Mouse (Mus musculus): ENCODE results near the gene Reg3g. TPM values are rescaled to one million over a fixed set of nuclear protein-coding genes. Genes with fewer than 3 reads are reported as not detected.

Gene Reg3g
- polyA plus RNA-seq (2014; fragmentation: Nextera tagmentation; extraction: Ambion mirVana): not detected in 2 replicates

DNA sequence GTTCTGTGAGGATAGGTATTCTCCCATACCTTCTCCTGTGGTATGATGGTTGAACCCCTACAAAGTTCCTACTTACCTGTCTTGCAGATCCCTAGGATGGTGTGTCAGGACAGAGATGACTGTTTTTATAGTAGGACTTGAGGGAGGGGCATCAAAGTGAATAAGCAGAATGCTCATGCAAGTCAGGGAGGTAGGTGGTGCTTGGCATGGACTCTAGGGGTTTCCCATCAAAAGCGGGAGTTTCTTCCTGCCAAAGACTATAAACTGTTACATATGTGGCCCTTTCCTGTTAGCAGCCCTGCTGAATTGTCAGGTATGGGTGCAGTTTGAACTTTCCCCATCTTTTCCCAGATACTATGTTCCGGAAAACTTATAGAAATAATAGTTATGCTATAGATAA is at the start of gene Reg3g:
TSS of gene Reg3g (minus strand) at position 101 of the 400 bp plus-strand sequence.
- WGBS: 87% methylated on average over 2 of the region's 2 CpGs
- H3K4me3 ChIP-seq (ENCODE audit: low read depth, low read length): no peak within 1 kb of the TSS
- no peaks in the 10 kb centered on the region for H3K36me3 ChIP-seq (ENCODE audit: control insufficient read depth, insufficient read depth, low read length)
- no peak within 1 kb of the TSS for H3K4me2 ChIP-seq (ENCODE audit: low read depth, low read length, severe bottlenecking)
- H3K27ac ChIP-seq (ENCODE audit: low read depth, low read length): no peak within 1 kb of the TSS
- DNase-seq (ENCODE audit: low spot score) (no peak), ATAC-seq (replicated peaks; ENCODE audit: low FRiP score) (no peak)
- H3K9ac ChIP-seq (ENCODE audit: low read length): no peak within 1 kb of the TSS
- no peaks in the 10 kb centered on the region for H3K4me1 ChIP-seq (replicated peaks; ENCODE audit: control insufficient read depth, insufficient read depth, low read length)
- no peaks in the 10 kb centered on the region for H3K9me3 ChIP-seq (ENCODE audit: control insufficient read depth, low read length)
- H3K27me3 ChIP-seq (ENCODE audit: control insufficient read depth, insufficient read depth, low read length): no peaks in the 10 kb centered on the region

DNA sequence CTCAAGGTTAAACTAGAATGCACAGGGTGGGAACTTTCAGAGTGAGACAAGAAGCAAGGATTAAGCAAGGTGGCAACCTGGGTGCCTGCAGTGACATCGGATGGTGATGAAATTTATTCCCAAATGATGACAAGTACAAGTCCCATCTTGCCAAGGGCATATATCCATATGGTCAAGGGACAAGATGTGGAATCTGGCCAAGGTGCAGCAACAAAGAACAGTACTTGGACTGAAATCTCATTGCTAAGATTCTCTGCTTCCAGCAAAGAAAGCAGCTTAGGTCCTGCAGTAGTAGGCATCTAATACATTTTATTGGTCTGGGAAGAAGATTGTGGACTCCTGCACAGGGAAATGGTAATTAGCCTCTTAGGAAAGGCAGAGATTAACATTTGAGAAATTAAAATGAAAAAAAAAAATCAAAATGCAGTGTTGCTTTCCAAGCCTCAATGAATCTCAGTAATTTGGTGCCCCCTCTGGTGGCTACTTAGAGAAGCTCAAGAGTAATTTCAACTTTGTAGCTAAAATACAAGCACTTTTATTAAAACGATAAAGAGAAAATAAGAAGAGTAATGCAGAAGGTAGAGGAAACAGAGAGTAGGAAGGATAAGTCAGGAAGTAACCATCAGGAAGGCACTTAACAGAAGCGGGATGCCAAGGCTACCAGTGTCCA is 47.2 kb upstream of the Reg3g start:
- no peak overlapping the region for H3K4me3 ChIP-seq (ENCODE audit: low read depth, low read length)
- WGBS: 63% methylated on average over 3 of the region's 3 CpGs
- no peak overlapping the region for H3K9ac ChIP-seq (ENCODE audit: low read length)
- H3K36me3 ChIP-seq (ENCODE audit: control insufficient read depth, insufficient read depth, low read length): no peaks in the 10 kb centered on the region
- H3K9me3 ChIP-seq (ENCODE audit: control insufficient read depth, low read length): no peaks in the 10 kb centered on the region
- no peaks in the 10 kb centered on the region for H3K27me3 ChIP-seq (ENCODE audit: control insufficient read depth, insufficient read depth, low read length)
- H3K4me1 ChIP-seq (replicated peaks; ENCODE audit: control insufficient read depth, insufficient read depth, low read length): no peaks in the 10 kb centered on the region
- DNase-seq (ENCODE audit: low spot score) (no peak), ATAC-seq (replicated peaks; ENCODE audit: low FRiP score) (no peak)
- H3K4me2 ChIP-seq (ENCODE audit: low read depth, low read length, severe bottlenecking): no peak overlapping the region
- H3K27ac ChIP-seq (ENCODE audit: low read depth, low read length): no peak overlapping the region

DNA sequence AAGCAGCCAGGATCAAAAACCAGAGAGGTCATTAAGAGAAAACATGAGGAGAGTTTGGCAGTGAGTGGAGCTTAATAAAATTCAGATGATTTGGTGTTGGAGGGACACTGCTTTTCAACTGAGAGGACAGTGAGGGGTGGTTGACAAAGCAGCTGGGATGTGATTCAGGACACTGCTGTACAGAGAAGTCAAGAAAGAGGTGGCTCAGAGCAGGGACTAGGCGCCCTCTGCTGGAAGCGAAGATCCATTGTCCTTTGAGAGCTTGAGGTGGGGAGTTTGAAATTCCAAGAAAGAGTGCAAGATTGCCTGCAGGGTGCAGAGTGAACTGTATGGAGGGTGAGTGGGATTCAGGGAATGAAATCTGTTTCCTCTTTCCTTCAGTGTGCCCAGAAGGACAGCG is 44.2 kb upstream of the Reg3g start:
- no peak overlapping the region for H3K9ac ChIP-seq (ENCODE audit: low read length)
- H3K4me2 ChIP-seq (ENCODE audit: low read depth, low read length, severe bottlenecking): no peak overlapping the region
- 12% methylated on average over 3 of the region's 3 CpGs for WGBS
- H3K4me1 ChIP-seq (replicated peaks; ENCODE audit: control insufficient read depth, insufficient read depth, low read length): no peaks in the 10 kb centered on the region
- DNase-seq (ENCODE audit: low spot score) (peak; percentile 72), ATAC-seq (replicated peaks; ENCODE audit: low FRiP score) (peak; percentile 86)
- H3K9me3 ChIP-seq (ENCODE audit: control insufficient read depth, low read length): no peaks in the 10 kb centered on the region
- H3K36me3 ChIP-seq (ENCODE audit: control insufficient read depth, insufficient read depth, low read length): no peaks in the 10 kb centered on the region
- H3K27me3 ChIP-seq (ENCODE audit: control insufficient read depth, insufficient read depth, low read length): no peaks in the 10 kb centered on the region
- no peak overlapping the region for H3K27ac ChIP-seq (ENCODE audit: low read depth, low read length)
- no peak overlapping the region for H3K4me3 ChIP-seq (ENCODE audit: low read depth, low read length)

DNA sequence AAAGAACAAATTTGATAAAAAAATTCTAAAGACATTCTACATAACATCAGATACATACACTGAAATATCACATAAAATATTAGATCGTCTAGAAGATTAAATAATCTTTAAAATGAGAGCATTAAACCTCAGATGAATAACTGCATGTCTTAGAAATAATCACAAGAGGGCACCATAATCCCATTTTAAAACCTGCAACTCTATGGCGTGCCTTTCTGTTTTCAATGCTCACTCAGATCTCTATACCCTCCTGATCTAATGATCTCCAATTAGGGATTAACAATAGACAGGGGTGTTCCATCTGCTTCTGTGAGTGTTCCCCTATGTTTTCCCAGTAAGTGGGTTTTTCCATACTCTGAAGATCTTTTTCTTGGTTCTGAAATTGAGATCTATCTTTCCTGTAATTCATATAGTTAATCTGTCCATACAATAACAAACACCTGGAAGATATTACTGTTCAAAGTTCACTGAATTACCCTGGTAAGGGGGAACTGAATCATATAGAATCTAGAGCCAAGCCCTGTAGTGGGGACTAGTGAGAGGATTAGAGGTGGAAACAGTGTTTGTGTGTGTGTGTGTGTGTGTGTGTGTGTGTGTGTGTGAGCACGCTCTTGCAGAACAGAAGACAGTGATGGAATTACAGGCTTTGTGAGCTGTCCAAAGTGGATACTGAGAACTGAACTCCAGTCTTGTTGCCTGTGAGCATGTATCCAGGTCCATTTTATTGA is 41.7 kb upstream of the Reg3g start:
- no peak for ATAC-seq (replicated peaks; ENCODE audit: low FRiP score)
- DNase-seq (ENCODE audit: low spot score): no peak
- Histone ChIP-seq H3K27ac (ENCODE audit: low read depth, low read length) (no peak overlapping the region), H3K4me3 (ENCODE audit: low read depth, low read length) (no peak overlapping the region), H3K36me3 (ENCODE audit: control insufficient read depth, insufficient read depth, low read length) (no peaks in the 10 kb centered on the region), H3K4me2 (ENCODE audit: low read depth, low read length, severe bottlenecking) (no peak overlapping the region), H3K9ac (ENCODE audit: low read length) (no peak overlapping the region), H3K27me3 (ENCODE audit: control insufficient read depth, insufficient read depth, low read length) (no peaks in the 10 kb centered on the region), H3K4me1 (replicated peaks; ENCODE audit: control insufficient read depth, insufficient read depth, low read length) (no peaks in the 10 kb centered on the region), H3K9me3 (ENCODE audit: control insufficient read depth, low read length) (no peaks in the 10 kb centered on the region)
- 67% methylated on average over 3 of the region's 3 CpGs for WGBS

DNA sequence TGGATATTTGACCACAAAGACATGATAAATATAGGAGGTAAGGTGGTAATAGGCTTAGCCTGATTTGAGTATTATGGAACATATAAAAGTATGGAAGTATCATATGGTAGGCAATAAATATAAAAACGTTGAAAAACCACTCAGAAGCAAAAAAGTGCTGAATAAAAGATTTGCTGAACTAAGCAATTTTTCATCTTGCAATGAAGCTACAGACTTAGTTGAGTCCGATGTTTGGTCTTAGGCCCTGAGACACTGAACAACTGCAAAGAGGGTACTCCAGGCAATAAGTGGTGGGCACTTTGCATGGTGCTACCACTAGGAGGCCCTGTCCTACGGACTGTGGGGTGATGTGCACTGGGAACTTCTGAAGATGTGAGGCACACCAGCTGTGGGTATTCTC is 37.1 kb upstream of the Reg3g start:
- no peaks in the 10 kb centered on the region for H3K9me3 ChIP-seq (ENCODE audit: control insufficient read depth, low read length)
- WGBS: 64% methylated on average over 3 of the region's 3 CpGs
- H3K36me3 ChIP-seq (ENCODE audit: control insufficient read depth, insufficient read depth, low read length): no peaks in the 10 kb centered on the region
- H3K4me2 ChIP-seq (ENCODE audit: low read depth, low read length, severe bottlenecking): no peak overlapping the region
- no peak overlapping the region for H3K4me3 ChIP-seq (ENCODE audit: low read depth, low read length)
- H3K27ac ChIP-seq (ENCODE audit: low read depth, low read length): no peak overlapping the region
- H3K27me3 ChIP-seq (ENCODE audit: control insufficient read depth, insufficient read depth, low read length): no peaks in the 10 kb centered on the region
- H3K9ac ChIP-seq (ENCODE audit: low read length): no peak overlapping the region
- H3K4me1 ChIP-seq (replicated peaks; ENCODE audit: control insufficient read depth, insufficient read depth, low read length): no peaks in the 10 kb centered on the region
- DNase-seq (ENCODE audit: low spot score): no peak
- no peak for ATAC-seq (replicated peaks; ENCODE audit: low FRiP score)

DNA sequence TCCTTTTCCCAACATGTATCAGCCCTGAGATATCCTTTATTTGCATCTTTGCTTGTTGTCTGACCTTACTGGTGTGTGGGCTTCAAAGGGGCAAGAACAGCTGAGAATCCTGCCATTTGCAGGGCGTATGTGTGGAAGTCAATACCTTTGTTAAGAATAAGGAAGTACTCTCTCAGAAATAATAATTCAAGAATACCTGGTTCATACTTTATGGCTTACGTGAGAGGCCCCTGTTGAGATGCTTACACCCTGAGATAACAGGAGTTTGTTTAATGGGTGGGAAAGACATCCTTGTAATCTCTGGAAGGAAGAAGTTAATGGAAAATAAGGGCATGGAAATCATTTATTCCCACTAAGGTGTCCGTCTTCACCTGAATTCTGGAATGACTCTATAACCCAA is 26.0 kb upstream of the Reg3g start:
- ATAC-seq (replicated peaks; ENCODE audit: low FRiP score): no peak

DNA sequence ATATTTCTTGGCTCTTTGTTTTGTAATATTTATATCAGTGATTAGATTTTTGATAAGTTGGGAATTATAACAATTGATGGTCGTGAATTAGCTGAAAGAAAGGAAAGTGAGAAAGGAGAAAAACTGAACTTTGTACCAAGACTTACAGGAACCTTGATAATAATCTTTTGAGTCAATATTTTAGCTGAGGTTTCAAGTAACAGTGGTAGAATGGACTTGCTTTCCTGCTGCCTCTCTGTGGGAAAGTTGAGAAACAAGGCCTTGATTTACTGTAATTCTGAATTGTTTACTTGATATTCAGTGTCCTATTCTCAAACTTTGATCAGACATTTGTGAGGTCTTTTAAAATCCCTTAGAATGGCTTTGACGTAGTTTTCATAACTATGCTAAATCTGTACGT is 615 bp upstream of the Reg3g start:
- no peaks in the 10 kb centered on the region for H3K27me3 ChIP-seq (ENCODE audit: control insufficient read depth, insufficient read depth, low read length)
- H3K4me2 ChIP-seq (ENCODE audit: low read depth, low read length, severe bottlenecking): no peak overlapping the region
- DNase-seq (ENCODE audit: low spot score): no peak
- H3K4me3 ChIP-seq (ENCODE audit: low read depth, low read length): no peak overlapping the region
- no peak overlapping the region for H3K9ac ChIP-seq (ENCODE audit: low read length)
- H3K36me3 ChIP-seq (ENCODE audit: control insufficient read depth, insufficient read depth, low read length): no peaks in the 10 kb centered on the region
- no peak for ATAC-seq (replicated peaks; ENCODE audit: low FRiP score)
- H3K27ac ChIP-seq (ENCODE audit: low read depth, low read length): no peak overlapping the region
- H3K4me1 ChIP-seq (replicated peaks; ENCODE audit: control insufficient read depth, insufficient read depth, low read length): no peaks in the 10 kb centered on the region
- H3K9me3 ChIP-seq (ENCODE audit: control insufficient read depth, low read length): no peaks in the 10 kb centered on the region
- WGBS: 83% methylated on average over 3 of the region's 3 CpGs

More for the DNA sequence above, 26.0 kb upstream of the Reg3g start:
- 88% methylated on average over 3 of the region's 3 CpGs for whole genome bisulfite sequencing
- H3K4me2 ChIP-seq (ENCODE audit: low read depth, low read length, severe bottlenecking): no peak overlapping the region
- H3K9me3 ChIP-seq (ENCODE audit: control insufficient read depth, low read length): no peaks in the 10 kb centered on the region
- no peak overlapping the region for H3K9ac ChIP-seq (ENCODE audit: low read length)
- H3K4me3 ChIP-seq (ENCODE audit: low read depth, low read length): no peak overlapping the region
- no peaks in the 10 kb centered on the region for H3K36me3 ChIP-seq (ENCODE audit: control insufficient read depth, insufficient read depth, low read length)
- no peak overlapping the region for H3K27ac ChIP-seq (ENCODE audit: low read depth, low read length)
- no peak for DNase-seq (ENCODE audit: low spot score)
- no peaks in the 10 kb centered on the region for H3K4me1 ChIP-seq (replicated peaks; ENCODE audit: control insufficient read depth, insufficient read depth, low read length)
- H3K27me3 ChIP-seq (ENCODE audit: control insufficient read depth, insufficient read depth, low read length): no peaks in the 10 kb centered on the region

DNA sequence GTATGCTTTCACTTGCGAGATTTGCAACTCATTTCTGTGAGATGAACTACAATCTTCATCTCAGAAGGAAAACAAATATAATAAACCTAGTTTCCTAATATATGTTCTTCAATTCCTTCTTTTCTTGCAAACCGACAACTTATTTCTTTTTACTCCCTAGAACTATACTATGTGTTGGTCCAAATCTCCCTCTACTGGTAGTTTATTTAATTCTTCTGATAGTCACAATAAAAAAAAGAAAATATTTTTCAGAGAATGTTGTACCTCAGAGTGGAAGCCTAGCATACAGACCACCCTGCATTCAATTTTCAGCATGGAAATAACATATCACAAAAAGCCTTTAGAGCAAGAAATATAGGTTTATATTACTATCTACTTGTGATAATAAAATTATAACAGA is 5.4 kb downstream of the Reg3g start:
- 82% methylated on average over 2 of the region's 2 CpGs for WGBS
- Histone ChIP-seq H3K4me2 (ENCODE audit: low read depth, low read length, severe bottlenecking) (no peak overlapping the region), H3K27ac (ENCODE audit: low read depth, low read length) (no peak overlapping the region), H3K9me3 (ENCODE audit: control insufficient read depth, low read length) (no peaks in the 10 kb centered on the region), H3K4me1 (replicated peaks; ENCODE audit: control insufficient read depth, insufficient read depth, low read length) (no peaks in the 10 kb centered on the region), H3K4me3 (ENCODE audit: low read depth, low read length) (no peak overlapping the region), H3K36me3 (ENCODE audit: control insufficient read depth, insufficient read depth, low read length) (no peaks in the 10 kb centered on the region), H3K9ac (ENCODE audit: low read length) (no peak overlapping the region), H3K27me3 (ENCODE audit: control insufficient read depth, insufficient read depth, low read length) (no peaks in the 10 kb centered on the region)
- DNase-seq (ENCODE audit: low spot score) (no peak), ATAC-seq (replicated peaks; ENCODE audit: low FRiP score) (no peak)

DNA sequence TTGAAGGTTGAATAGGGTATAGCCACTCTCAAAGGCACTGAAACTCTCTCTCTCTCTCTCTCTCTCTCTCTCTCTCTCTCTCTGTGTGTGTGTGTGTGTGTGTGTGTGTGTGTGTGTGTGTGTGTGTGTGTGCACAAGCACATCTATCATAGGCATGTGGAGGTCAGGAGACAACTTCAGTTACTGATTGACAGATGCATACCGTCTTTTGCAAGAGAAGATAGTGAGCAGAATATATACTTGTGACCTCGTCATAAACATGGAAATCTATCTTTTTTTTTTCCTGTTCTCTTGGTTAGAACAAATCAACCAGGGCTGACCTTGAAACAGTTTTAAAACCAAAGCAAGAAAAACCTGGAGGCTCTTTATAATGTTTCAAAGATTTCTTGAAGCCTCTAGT is 6.3 kb downstream of the Reg3g start:
- H3K27ac ChIP-seq (ENCODE audit: low read depth, low read length): no peak overlapping the region
- no peaks in the 10 kb centered on the region for H3K9me3 ChIP-seq (ENCODE audit: control insufficient read depth, low read length)
- WGBS: 84% methylated on average over 2 of the region's 2 CpGs
- no peaks in the 10 kb centered on the region for H3K27me3 ChIP-seq (ENCODE audit: control insufficient read depth, insufficient read depth, low read length)
- no peak overlapping the region for H3K4me3 ChIP-seq (ENCODE audit: low read depth, low read length)
- no peak overlapping the region for H3K9ac ChIP-seq (ENCODE audit: low read length)
- ATAC-seq (replicated peaks; ENCODE audit: low FRiP score): no peak
- no peaks in the 10 kb centered on the region for H3K36me3 ChIP-seq (ENCODE audit: control insufficient read depth, insufficient read depth, low read length)
- H3K4me2 ChIP-seq (ENCODE audit: low read depth, low read length, severe bottlenecking): no peak overlapping the region
- DNase-seq (ENCODE audit: low spot score): no peak
- no peaks in the 10 kb centered on the region for H3K4me1 ChIP-seq (replicated peaks; ENCODE audit: control insufficient read depth, insufficient read depth, low read length)

Measured in forebrain, embryonic 11.5 days (tissue).